Mouse (Mus musculus) v-Abl transformed pro-B cells (cell line): ENCODE measurements around the gene Gclm.

Experiments used
- in situ Hi-C, 2 experiments: fragments of 400-800 bp; cut with MboI; formaldehyde crosslinking; loops; one replicate each; pipeline ENCODE4 v1.15.1; 2025; ENCODE audit not compliant: unreplicated experiment in 2 of 2

Gene Gclm

GRCm38 (mm10) chr3:122288613-122289195 lies 43.3 kb downstream of the Gclm start:
- in situ Hi-C loops = loop anchor here (5.0 to 25.0 kb wide), 5 partner anchors 41 to 1224 kb away; partner anchors contain the start of genes 1810037I17Rik (in 1 of the 2), Gclm (in 1 of the 2) and Gm10959 (in 1 of the 2)

GRCm38 (mm10) chr3:122289344-122289743 lies 44.0 kb downstream of the Gclm start:
- in situ Hi-C loops = loop anchor here (5.0 to 25.0 kb wide), 5 partner anchors 42 to 1223 kb away; partner anchors contain the start of genes 1810037I17Rik (in 1 of the 2), Gclm (in 1 of the 2) and Gm10959 (in 1 of the 2)

GRCm38 (mm10) chr3:122290696-122291095 lies 45.3 kb downstream of the Gclm start:
- in situ Hi-C loops = loop anchor here (25.0 kb wide), 4 partner anchors 403 to 1222 kb away; partner anchors contain the start of genes 1810037I17Rik (in 1 of the 2) and Gm10959 (in 1 of the 2)

GRCm38 (mm10) chr3:122291828-122292227 lies 46.5 kb downstream of the Gclm start:
- in situ Hi-C loops = loop anchor here (25.0 kb wide), 4 partner anchors 405 to 1220 kb away; partner anchors contain the start of genes 1810037I17Rik (in 1 of the 2) and Gm10959 (in 1 of the 2)

- in situ Hi-C loops = loop anchor here (25.0 kb wide), 4 partner anchors 405 to 1220 kb away; partner anchors contain the start of genes 1810037I17Rik (in 1 of the 2) and Gm10959 (in 1 of the 2)
Observed at GRCm38 (mm10) chr3:122292300-122293222, 47.2 kb downstream of the Gclm start.

GRCm38 (mm10) chr3:122293223-122293953 lies 48.0 kb downstream of the Gclm start:
- in situ Hi-C loops = loop anchor here (25.0 kb wide), 4 partner anchors 406 to 1219 kb away; partner anchors contain the start of genes 1810037I17Rik (in 1 of the 2) and Gm10959 (in 1 of the 2)

GRCm38 (mm10) chr3:122293954-122294850 lies 48.8 kb downstream of the Gclm start, which contains the start of gene Bcar3:
Gene Bcar3 (plus strand): TSS chr3:122294136.
- in situ Hi-C loops = loop anchor here (25.0 kb wide), 4 partner anchors 407 to 1218 kb away; partner anchors contain the start of genes 1810037I17Rik (in 1 of the 2) and Gm10959 (in 1 of the 2)

- in situ Hi-C loops = loop anchor here (5.0 to 25.0 kb wide), 5 partner anchors 342 to 1217 kb away; partner anchors contain the start of genes 1810037I17Rik (in 1 of the 2) and Gm10959 (in 1 of the 2)
Observed at GRCm38 (mm10) chr3:122295511-122295910, 50.2 kb downstream of the Gclm start.

GRCm38 (mm10) chr3:122296979-122297378 lies 51.6 kb downstream of the Gclm start:
- in situ Hi-C loops = loop anchor here (5.0 to 25.0 kb wide), 5 partner anchors 340 to 1215 kb away; partner anchors contain the start of genes 1810037I17Rik (in 1 of the 2) and Gm10959 (in 1 of the 2)

GRCm38 (mm10) chr3:122300983-122301919 lies 55.9 kb downstream of the Gclm start:
- in situ Hi-C loops = loop anchor here in 1 of 2 experiments (10.0 kb wide), 1 partner anchor 484 kb away; no protein-coding TSS in a partner anchor

- in situ Hi-C loops = loop anchor here in 1 of 2 experiments (10.0 kb wide), 1 partner anchor 480 kb away; no protein-coding TSS in a partner anchor
Observed at GRCm38 (mm10) chr3:122304560-122304959, 59.2 kb downstream of the Gclm start.

- in situ Hi-C loops = loop anchor here in 1 of 2 experiments (10.0 kb wide), 1 partner anchor 477 kb away; no protein-coding TSS in a partner anchor
Observed at GRCm38 (mm10) chr3:122307894-122308671, 62.7 kb downstream of the Gclm start.

GRCm38 (mm10) chr3:122308981-122309380 lies 63.6 kb downstream of the Gclm start:
- in situ Hi-C loops = loop anchor here in 1 of 2 experiments (10.0 kb wide), 1 partner anchor 476 kb away; no protein-coding TSS in a partner anchor

- in situ Hi-C loops = loop anchor here (5.0 kb wide), 3 partner anchors 150 to 325 kb away; no protein-coding TSS in a partner anchor
Observed at GRCm38 (mm10) chr3:122312078-122312477, 66.7 kb downstream of the Gclm start.

- in situ Hi-C loops = loop anchor here (5.0 kb wide), 3 partner anchors 149 to 324 kb away; no protein-coding TSS in a partner anchor
Observed at GRCm38 (mm10) chr3:122312936-122313629, 67.7 kb downstream of the Gclm start.

GRCm38 (mm10) chr3:122313936-122314335 lies 68.6 kb downstream of the Gclm start:
- in situ Hi-C loops = loop anchor here (5.0 kb wide), 3 partner anchors 148 to 323 kb away; no protein-coding TSS in a partner anchor
